Mouse (Mus musculus): ENCODE data around the gene Git2. TPM values are rescaled to one million over a fixed set of nuclear protein-coding genes. Genes with fewer than 3 reads are reported as not detected.

The Git2 gene
- polyA plus RNA-seq, 1 experiment from 2014 or later: 40.1 TPM

GRCm38 (mm10) chr5:114809181-114809756, 34.0 kb upstream of the Git2 start:
- WGBS: 79% methylated on average over 10 of the region's 10 CpGs
- DNase-seq (ENCODE audit: low spot score) (no peak), ATAC-seq (ENCODE audit: low read depth) (no peak)
- Histone ChIP-seq H3K4me2 (ENCODE audit: low read depth, low read length) (no peak overlapping the region), H3K27ac (replicated peaks; ENCODE audit: low read depth, low read length) (no peak overlapping the region), H3K4me3 (ENCODE audit: low read depth, low read length) (no peak overlapping the region), H3K9ac (ENCODE audit: low read depth, low read length) (no peak overlapping the region; the same call in 1 of the 2 replicates), H3K27me3 (replicated peaks; ENCODE audit: control insufficient read depth, insufficient read depth, low read length) (no peaks in the 10 kb centered on the region), H3K9me3 (ENCODE audit: control insufficient read depth, low read length) (no peaks in the 10 kb centered on the region), H3K4me1 (ENCODE audit: control insufficient read depth, insufficient read depth, low read length) (peaks cover 4% of the 10 kb centered on the region; the same call in 1 of the 2 replicates), H3K36me3 (ENCODE audit: control insufficient read depth, insufficient read depth, low read length) (peaks cover 40% of the 10 kb centered on the region)

GRCm38 (mm10) chr5:114808385-114808784, 33.1 kb upstream of the Git2 start:
- no peak overlapping the region for H3K9ac ChIP-seq (ENCODE audit: low read depth, low read length)
- H3K27ac ChIP-seq (replicated peaks; ENCODE audit: low read depth, low read length): no peak overlapping the region
- ATAC-seq (ENCODE audit: low read depth): no peak
- H3K4me2 ChIP-seq (ENCODE audit: low read depth, low read length): no peak overlapping the region
- peaks cover 49% of the 10 kb centered on the region for H3K36me3 ChIP-seq (ENCODE audit: control insufficient read depth, insufficient read depth, low read length)
- no peak for DNase-seq (ENCODE audit: low spot score)
- 65% methylated on average over 8 of the region's 8 CpGs for WGBS
- no peaks in the 10 kb centered on the region for H3K27me3 ChIP-seq (replicated peaks; ENCODE audit: control insufficient read depth, insufficient read depth, low read length)
- peaks cover 4% of the 10 kb centered on the region; the same call in 1 of the 2 replicates for H3K4me1 ChIP-seq (ENCODE audit: control insufficient read depth, insufficient read depth, low read length)
- no peaks in the 10 kb centered on the region for H3K9me3 ChIP-seq (ENCODE audit: control insufficient read depth, low read length)
- no peak overlapping the region for H3K4me3 ChIP-seq (ENCODE audit: low read depth, low read length)

GRCm38 (mm10) chr5:114807893-114808292, 32.6 kb upstream of the Git2 start:
- peak overlapping the region; percentile 58; the same call in 1 of the 2 replicates for H3K27ac ChIP-seq (replicated peaks; ENCODE audit: low read depth, low read length)
- WGBS: 52% methylated on average over 6 of the region's 6 CpGs
- H3K9me3 ChIP-seq (ENCODE audit: control insufficient read depth, low read length): no peaks in the 10 kb centered on the region
- peaks cover 54% of the 10 kb centered on the region for H3K36me3 ChIP-seq (ENCODE audit: control insufficient read depth, insufficient read depth, low read length)
- ATAC-seq (ENCODE audit: low read depth): no peak
- no peak overlapping the region for H3K9ac ChIP-seq (ENCODE audit: low read depth, low read length)
- no peak for DNase-seq (ENCODE audit: low spot score)
- H3K27me3 ChIP-seq (replicated peaks; ENCODE audit: control insufficient read depth, insufficient read depth, low read length): no peaks in the 10 kb centered on the region
- H3K4me2 ChIP-seq (ENCODE audit: low read depth, low read length): no peak overlapping the region
- no peak overlapping the region for H3K4me3 ChIP-seq (ENCODE audit: low read depth, low read length)
- H3K4me1 ChIP-seq (ENCODE audit: control insufficient read depth, insufficient read depth, low read length): peaks cover 4% of the 10 kb centered on the region; the same call in 1 of the 2 replicates

GRCm38 (mm10) chr5:114807468-114807867, 32.2 kb upstream of the Git2 start:
- 23% methylated on average over 8 of the region's 8 CpGs for WGBS
- DNase-seq (ENCODE audit: low spot score): peak; percentile 24
- Histone ChIP-seq H3K4me2 (ENCODE audit: low read depth, low read length) (0 out of 2 replicates have a peak overlapping the region, but pooled peaks have one; percentile 10), H3K9me3 (ENCODE audit: control insufficient read depth, low read length) (no peaks in the 10 kb centered on the region), H3K27me3 (replicated peaks; ENCODE audit: control insufficient read depth, insufficient read depth, low read length) (no peaks in the 10 kb centered on the region), H3K4me1 (ENCODE audit: control insufficient read depth, insufficient read depth, low read length) (no peaks in the 10 kb centered on the region; the same call in 1 of the 2 replicates), H3K9ac (ENCODE audit: low read depth, low read length) (no peak overlapping the region), H3K36me3 (ENCODE audit: control insufficient read depth, insufficient read depth, low read length) (peaks cover 58% of the 10 kb centered on the region), H3K4me3 (ENCODE audit: low read depth, low read length) (no peak overlapping the region), H3K27ac (replicated peaks; ENCODE audit: low read depth, low read length) (peak overlapping the region; percentile 58)
- ATAC-seq (ENCODE audit: low read depth): peak; percentile 48

GRCm38 (mm10) chr5:114807063-114807462, 31.7 kb upstream of the Git2 start:
- no peak for DNase-seq (ENCODE audit: low spot score)
- Histone ChIP-seq H3K9me3 (ENCODE audit: control insufficient read depth, low read length) (no peaks in the 10 kb centered on the region), H3K27me3 (replicated peaks; ENCODE audit: control insufficient read depth, insufficient read depth, low read length) (no peaks in the 10 kb centered on the region), H3K4me3 (ENCODE audit: low read depth, low read length) (no peak overlapping the region), H3K4me2 (ENCODE audit: low read depth, low read length) (no peak overlapping the region), H3K27ac (replicated peaks; ENCODE audit: low read depth, low read length) (peak overlapping the region; percentile 58), H3K9ac (ENCODE audit: low read depth, low read length) (no peak overlapping the region), H3K4me1 (ENCODE audit: control insufficient read depth, insufficient read depth, low read length) (no peaks in the 10 kb centered on the region; the same call in 1 of the 2 replicates), H3K36me3 (ENCODE audit: control insufficient read depth, insufficient read depth, low read length) (peaks cover 62% of the 10 kb centered on the region)
- WGBS: 46% methylated on average over 9 of the region's 9 CpGs
- ATAC-seq (ENCODE audit: low read depth): peak; percentile 3; the same call in 1 of the 2 replicates

GRCm38 (mm10) chr5:114806636-114807035, 31.3 kb upstream of the Git2 start:
- Histone ChIP-seq H3K9ac (ENCODE audit: low read depth, low read length) (no peak overlapping the region), H3K4me1 (ENCODE audit: control insufficient read depth, insufficient read depth, low read length) (no peaks in the 10 kb centered on the region; the same call in 1 of the 2 replicates), H3K4me2 (ENCODE audit: low read depth, low read length) (no peak overlapping the region), H3K36me3 (ENCODE audit: control insufficient read depth, insufficient read depth, low read length) (peaks cover 62% of the 10 kb centered on the region), H3K27me3 (replicated peaks; ENCODE audit: control insufficient read depth, insufficient read depth, low read length) (no peaks in the 10 kb centered on the region), H3K9me3 (ENCODE audit: control insufficient read depth, low read length) (no peaks in the 10 kb centered on the region), H3K4me3 (ENCODE audit: low read depth, low read length) (no peak overlapping the region), H3K27ac (replicated peaks; ENCODE audit: low read depth, low read length) (peak overlapping the region; percentile 58)
- 75% methylated on average over 8 of the region's 8 CpGs for WGBS
- ATAC-seq (ENCODE audit: low read depth): no peak
- no peak for DNase-seq (ENCODE audit: low spot score)

GRCm38 (mm10) chr5:114805436-114806350, 30.4 kb upstream of the Git2 start:
- peak overlapping the region; percentile 39; the same call in 1 of the 2 replicates for H3K27ac ChIP-seq (replicated peaks; ENCODE audit: low read depth, low read length)
- ATAC-seq (ENCODE audit: low read depth): no peak

GRCm38 (mm10) chr5:114804958-114805357, 29.6 kb upstream of the Git2 start:
- 43% methylated on average over 3 of the region's 3 CpGs for WGBS
- Histone ChIP-seq H3K9me3 (ENCODE audit: control insufficient read depth, low read length) (no peaks in the 10 kb centered on the region), H3K4me2 (ENCODE audit: low read depth, low read length) (no peak overlapping the region), H3K9ac (ENCODE audit: low read depth, low read length) (no peak overlapping the region), H3K27ac (replicated peaks; ENCODE audit: low read depth, low read length) (no peak overlapping the region), H3K4me3 (ENCODE audit: low read depth, low read length) (no peak overlapping the region), H3K27me3 (replicated peaks; ENCODE audit: control insufficient read depth, insufficient read depth, low read length) (no peaks in the 10 kb centered on the region), H3K4me1 (ENCODE audit: control insufficient read depth, insufficient read depth, low read length) (no peaks in the 10 kb centered on the region; the same call in 1 of the 2 replicates), H3K36me3 (ENCODE audit: control insufficient read depth, insufficient read depth, low read length) (peaks cover 72% of the 10 kb centered on the region)
- peak; percentile 58 for DNase-seq (ENCODE audit: low spot score)
- ATAC-seq (ENCODE audit: low read depth): no peak

More at GRCm38 (mm10) chr5:114805436-114806350, 30.4 kb upstream of the Git2 start:
- Histone ChIP-seq H3K36me3 (ENCODE audit: control insufficient read depth, insufficient read depth, low read length) (peaks cover 68% of the 10 kb centered on the region), H3K27me3 (replicated peaks; ENCODE audit: control insufficient read depth, insufficient read depth, low read length) (no peaks in the 10 kb centered on the region), H3K9ac (ENCODE audit: low read depth, low read length) (no peak overlapping the region), H3K9me3 (ENCODE audit: control insufficient read depth, low read length) (no peaks in the 10 kb centered on the region), H3K4me2 (ENCODE audit: low read depth, low read length) (peak overlapping the region; percentile 15; the same call in 1 of the 2 replicates), H3K4me1 (ENCODE audit: control insufficient read depth, insufficient read depth, low read length) (no peaks in the 10 kb centered on the region; the same call in 1 of the 2 replicates), H3K4me3 (ENCODE audit: low read depth, low read length) (no peak overlapping the region)
- 61% methylated on average over 15 of the region's 15 CpGs for WGBS
- peak; percentile 39 for DNase-seq (ENCODE audit: low spot score)

Data from embryonic facial prominence, embryonic 14.5 days (tissue).